Mouse (Mus musculus): ENCODE measurements around the gene Eea1. TPM values are rescaled to one million over a fixed set of nuclear protein-coding genes. Genes with fewer than 3 reads are reported as not detected.

The Eea1 gene
- total and polyA plus RNA-seq, 3 experiments, result 4.6 to 36.7 (median 34.8) TPM

- TF ChIP-seq TAL1 (conservative IDR thresholded peaks at IDR 0.05; ENCODE audit: low read depth, low read length) (no peak), GATA2 (IDR thresholded peaks at IDR 0.05; ENCODE audit: borderline replicate concordance, low read depth, low read length) (no peak), GATA1 (IDR thresholded peaks at IDR 0.05; ENCODE audit: borderline replicate concordance, low read length) (no peak), CTCF (IDR thresholded peaks at IDR 0.05; ENCODE audit: low read depth, low read length) (no peak), POLR2AphosphoS5 (IDR thresholded peaks at IDR 0.05; ENCODE audit: insufficient replicate concordance, low read depth, low read length) (no peak)
- no peaks in the 10 kb centered on the region for H3K27me3 ChIP-seq (ENCODE audit: insufficient read depth, low read length)
- peaks cover 2% of the 10 kb centered on the region for H3K36me3 ChIP-seq (replicated peaks)
- ATAC-seq (ENCODE audit: extremely low read depth, insufficient number of reproducible peaks, low FRiP score, poor library complexity, severe bottlenecking) (no peak), DNase-seq (ENCODE audit: low spot score) (no peak)
- no peak overlapping the region for H3K4me3 ChIP-seq (ENCODE audit: low read depth, low read length)
- peaks cover 1% of the 10 kb centered on the region; the same call in 1 of the 2 replicates for H3K4me1 ChIP-seq (ENCODE audit: insufficient read depth, low read depth, low read length)
- no peaks in the 10 kb centered on the region for H3K9me3 ChIP-seq (replicated peaks)
Observed at GRCm38 (mm10) chr10:95964679-95965078, 24.2 kb downstream of the Eea1 start.

DNA sequence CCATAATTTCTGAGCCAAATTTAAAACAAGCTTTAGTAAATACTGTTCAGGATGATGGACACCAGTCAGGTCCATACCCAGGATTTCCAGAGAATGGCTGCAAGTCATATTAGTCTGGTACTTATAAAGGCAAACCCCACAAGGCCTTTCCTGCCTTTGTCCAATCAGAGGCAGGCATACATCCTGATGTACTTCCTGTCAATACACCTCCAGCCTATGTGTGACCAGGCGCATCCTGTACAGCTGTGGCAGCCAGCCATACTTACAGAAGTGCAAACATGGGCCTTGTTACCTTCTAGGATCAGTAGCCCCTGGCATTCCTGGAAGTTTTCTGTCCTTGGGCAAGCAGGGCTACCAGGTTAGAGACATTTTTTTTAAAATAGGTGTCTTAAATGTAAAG lies 29.2 kb downstream of the Eea1 start:
- H3K4me1 ChIP-seq (ENCODE audit: insufficient read depth, low read depth, low read length), result peaks cover 13% of the 10 kb centered on the region
- H3K4me3 ChIP-seq (ENCODE audit: low read depth, low read length), result no peak overlapping the region
- peaks cover 5% of the 10 kb centered on the region for H3K36me3 ChIP-seq (replicated peaks)
- no peaks in the 10 kb centered on the region for H3K9me3 ChIP-seq (replicated peaks)
- H3K27me3 ChIP-seq (ENCODE audit: insufficient read depth, low read length), result no peaks in the 10 kb centered on the region
- TF ChIP-seq POLR2AphosphoS5 (IDR thresholded peaks at IDR 0.05; ENCODE audit: insufficient replicate concordance, low read depth, low read length) (no peak), CTCF (IDR thresholded peaks at IDR 0.05; ENCODE audit: low read depth, low read length) (no peak), GATA2 (IDR thresholded peaks at IDR 0.05; ENCODE audit: borderline replicate concordance, low read depth, low read length) (no peak)
- DNase-seq (ENCODE audit: low spot score) (no peak), ATAC-seq (ENCODE audit: extremely low read depth, insufficient number of reproducible peaks, low FRiP score, poor library complexity, severe bottlenecking) (no peak)

DNA sequence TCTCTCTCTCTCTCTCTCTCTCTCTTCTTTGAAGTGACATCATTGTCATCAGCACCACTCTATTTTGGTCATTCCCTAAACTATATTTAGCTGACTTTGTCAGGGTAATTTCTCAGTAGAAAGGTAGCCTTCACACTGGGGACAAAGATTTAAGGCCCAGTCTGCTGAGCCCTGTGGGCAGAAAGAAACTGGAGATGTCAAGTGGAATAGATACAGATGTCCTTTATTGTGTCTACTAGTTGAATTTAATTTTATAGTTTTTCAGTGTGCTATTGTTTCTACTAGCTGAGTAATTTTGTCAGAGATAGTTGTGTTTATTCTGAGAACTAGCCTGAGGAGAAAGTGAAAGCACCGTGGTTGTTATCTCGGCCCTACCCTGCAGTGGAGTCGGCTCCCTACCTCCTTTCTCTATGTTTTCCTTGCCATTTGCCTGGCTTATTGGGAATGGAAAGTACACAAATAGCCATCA lies 30.3 kb downstream of the Eea1 start:
- no peak for TF ChIP-seq CTCF (IDR thresholded peaks at IDR 0.05; ENCODE audit: low read depth, low read length)
- TF ChIP-seq GATA1 (IDR thresholded peaks at IDR 0.05; ENCODE audit: borderline replicate concordance, low read length), result no peak
- TF ChIP-seq TAL1 (conservative IDR thresholded peaks at IDR 0.05; ENCODE audit: low read depth, low read length), result no peak
- no peak for TF ChIP-seq GATA2 (IDR thresholded peaks at IDR 0.05; ENCODE audit: borderline replicate concordance, low read depth, low read length)
- TF ChIP-seq POLR2AphosphoS5 (IDR thresholded peaks at IDR 0.05; ENCODE audit: insufficient replicate concordance, low read depth, low read length), result no peak
- Histone ChIP-seq H3K4me1 (ENCODE audit: insufficient read depth, low read depth, low read length) (peaks cover 13% of the 10 kb centered on the region), H3K4me3 (ENCODE audit: low read depth, low read length) (peak overlapping the region; percentile 14; the same call in 1 of the 2 replicates), H3K36me3 (replicated peaks) (peaks cover 16% of the 10 kb centered on the region), H3K27me3 (ENCODE audit: insufficient read depth, low read length) (no peaks in the 10 kb centered on the region), H3K9me3 (replicated peaks) (no peaks in the 10 kb centered on the region)
- DNase-seq (ENCODE audit: low spot score), result no peak
- no peak; the same call in 1 of the 2 replicates for ATAC-seq (ENCODE audit: extremely low read depth, insufficient number of reproducible peaks, low FRiP score, poor library complexity, severe bottlenecking)

- ATAC-seq (ENCODE audit: extremely low read depth, insufficient number of reproducible peaks, low FRiP score, poor library complexity, severe bottlenecking), result no peak
- DNase-seq (ENCODE audit: low spot score), result no peak
- Histone ChIP-seq H3K36me3 (replicated peaks) (peaks cover 20% of the 10 kb centered on the region), H3K9me3 (replicated peaks) (no peaks in the 10 kb centered on the region), H3K4me1 (ENCODE audit: insufficient read depth, low read depth, low read length) (peaks cover 13% of the 10 kb centered on the region), H3K27me3 (ENCODE audit: insufficient read depth, low read length) (no peaks in the 10 kb centered on the region), H3K4me3 (ENCODE audit: low read depth, low read length) (no peak overlapping the region; the same call in 1 of the 2 replicates)
- TF ChIP-seq CTCF (IDR thresholded peaks at IDR 0.05; ENCODE audit: low read depth, low read length) (no peak), GATA2 (IDR thresholded peaks at IDR 0.05; ENCODE audit: borderline replicate concordance, low read depth, low read length) (no peak), GATA1 (IDR thresholded peaks at IDR 0.05; ENCODE audit: borderline replicate concordance, low read length) (no peak), POLR2AphosphoS5 (IDR thresholded peaks at IDR 0.05; ENCODE audit: insufficient replicate concordance, low read depth, low read length) (no peak), TAL1 (conservative IDR thresholded peaks at IDR 0.05; ENCODE audit: low read depth, low read length) (no peak)
Observed at GRCm38 (mm10) chr10:95971341-95971740, 30.9 kb downstream of the Eea1 start.

DNA sequence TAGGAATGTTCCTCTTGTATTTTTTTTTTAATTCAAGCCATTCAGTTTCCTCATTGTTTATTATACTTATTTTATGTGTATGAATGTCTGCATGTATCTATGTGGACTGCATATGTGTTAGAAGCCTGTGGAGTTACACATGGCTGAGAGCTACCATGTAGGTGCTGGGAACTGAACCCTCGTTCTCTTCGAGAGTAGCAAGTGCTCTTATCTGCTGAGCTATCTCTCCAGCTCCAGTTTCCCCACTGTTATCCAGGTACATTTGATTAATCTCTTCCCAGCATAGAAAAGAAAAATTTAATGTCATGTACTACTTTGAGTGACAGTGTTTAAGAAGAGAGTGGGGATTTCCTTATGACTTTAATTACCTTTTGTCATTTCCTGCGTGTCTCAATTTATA lies 31.5 kb downstream of the Eea1 start:
- peaks cover 24% of the 10 kb centered on the region for H3K36me3 ChIP-seq (replicated peaks)
- no peak overlapping the region for H3K4me3 ChIP-seq (ENCODE audit: low read depth, low read length)
- DNase-seq (ENCODE audit: low spot score) (no peak), ATAC-seq (ENCODE audit: extremely low read depth, insufficient number of reproducible peaks, low FRiP score, poor library complexity, severe bottlenecking) (no peak)
- no peaks in the 10 kb centered on the region for H3K9me3 ChIP-seq (replicated peaks)
- no peak for TF ChIP-seq POLR2AphosphoS5 (IDR thresholded peaks at IDR 0.05; ENCODE audit: insufficient replicate concordance, low read depth, low read length)
- TF ChIP-seq GATA1 (IDR thresholded peaks at IDR 0.05; ENCODE audit: borderline replicate concordance, low read length), result no peak
- no peak for TF ChIP-seq GATA2 (IDR thresholded peaks at IDR 0.05; ENCODE audit: borderline replicate concordance, low read depth, low read length)
- TF ChIP-seq CTCF (IDR thresholded peaks at IDR 0.05; ENCODE audit: low read depth, low read length), result no peak
- no peak for TF ChIP-seq TAL1 (conservative IDR thresholded peaks at IDR 0.05; ENCODE audit: low read depth, low read length)
- H3K4me1 ChIP-seq (ENCODE audit: insufficient read depth, low read depth, low read length), result peaks cover 13% of the 10 kb centered on the region
- no peaks in the 10 kb centered on the region for H3K27me3 ChIP-seq (ENCODE audit: insufficient read depth, low read length)

DNA sequence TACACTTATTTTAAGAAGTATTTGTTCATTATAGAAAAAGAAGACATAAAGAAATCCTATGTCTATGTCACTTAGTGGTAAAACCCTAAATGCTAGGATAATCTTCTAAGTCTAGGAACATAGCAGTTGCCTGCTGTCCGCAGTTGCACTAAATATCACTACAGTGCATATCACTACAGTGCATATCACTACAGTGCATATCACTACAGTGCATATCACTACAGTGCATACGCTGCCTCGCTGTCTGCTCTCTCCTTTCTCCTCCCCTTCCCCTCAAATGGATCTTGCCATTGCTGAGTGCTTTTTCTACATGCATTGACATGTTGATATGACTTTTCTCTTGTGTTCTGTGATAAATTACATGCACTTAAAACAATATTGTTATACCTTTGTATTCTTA lies 34.0 kb downstream of the Eea1 start:
- ATAC-seq (ENCODE audit: extremely low read depth, insufficient number of reproducible peaks, low FRiP score, poor library complexity, severe bottlenecking) (no peak), DNase-seq (ENCODE audit: low spot score) (no peak)
- Histone ChIP-seq H3K4me1 (ENCODE audit: insufficient read depth, low read depth, low read length) (peaks cover 13% of the 10 kb centered on the region), H3K36me3 (replicated peaks) (peaks cover 35% of the 10 kb centered on the region), H3K9me3 (replicated peaks) (no peaks in the 10 kb centered on the region), H3K4me3 (ENCODE audit: low read depth, low read length) (no peak overlapping the region), H3K27me3 (ENCODE audit: insufficient read depth, low read length) (no peaks in the 10 kb centered on the region)
- TF ChIP-seq GATA1 (IDR thresholded peaks at IDR 0.05; ENCODE audit: borderline replicate concordance, low read length), result no peak
- no peak for TF ChIP-seq GATA2 (IDR thresholded peaks at IDR 0.05; ENCODE audit: borderline replicate concordance, low read depth, low read length)
- TF ChIP-seq TAL1 (conservative IDR thresholded peaks at IDR 0.05; ENCODE audit: low read depth, low read length), result no peak
- TF ChIP-seq CTCF (IDR thresholded peaks at IDR 0.05; ENCODE audit: low read depth, low read length), result no peak
- no peak for TF ChIP-seq POLR2AphosphoS5 (IDR thresholded peaks at IDR 0.05; ENCODE audit: insufficient replicate concordance, low read depth, low read length)
